Mouse (Mus musculus): Measurements from ENCODE around the gene Ushbp1. TPM values are rescaled to one million over a fixed set of nuclear protein-coding genes. Genes with fewer than 3 reads are reported as not detected.

Gene Ushbp1
- polyA plus RNA-seq (2014; fragmentation: Illumina TruSeq; extraction: RNeasy Lipid Tissue Mini Kit (QIAGEN cat#74804); ENCODE audit: low read depth, low replicate concordance), result 1.1 TPM

GRCm38 (mm10) chr8:71395629-71396028, at the start of gene Ushbp1:
Gene Ushbp1 (minus strand): TSS chr8:71395802.

GRCm38 (mm10) chr8:71405401-71406098, 9.9 kb upstream of the Ushbp1 start, which contains the start of gene Ankle1:
Gene Ankle1 (plus strand): TSS chr8:71406010.

GRCm38 (mm10) chr8:71396639-71397305, 1.2 kb upstream of the Ushbp1 start, which contains the start of gene Babam1:
Gene Babam1 (plus strand): TSS chr8:71396861.

GRCm38 (mm10) chr8:71381421-71381970, 14.1 kb downstream of the Ushbp1 start, which contains the start of gene Nr2f6:
Gene Nr2f6 (minus strand): TSS chr8:71381960.

GRCm38 (mm10) chr8:71371236-71371848, 24.3 kb downstream of the Ushbp1 start, which contains the start of gene Ocel1:
Gene Ocel1 (plus strand): TSS chr8:71371298.

GRCm38 (mm10) chr8:71366771-71367528, 28.7 kb downstream of the Ushbp1 start, which contains the start of gene Use1:
Gene Use1 (plus strand): TSS chr8:71366848.

Other genes with a start within 250 kb of the Ushbp1 start
- gene Myo9b, start 123.1 kb downstream of the Ushbp1 start, polyA plus RNA-seq (2014; fragmentation: Illumina TruSeq; extraction: RNeasy Lipid Tissue Mini Kit (QIAGEN cat#74804); ENCODE audit: low read depth, low replicate concordance), result 3.0 TPM
- 5.1 TPM for gene Haus8, start 122.9 kb downstream of the Ushbp1 start, polyA plus RNA-seq (2014; fragmentation: Illumina TruSeq; extraction: RNeasy Lipid Tissue Mini Kit (QIAGEN cat#74804); ENCODE audit: low read depth, low replicate concordance)
- 3.3 TPM for gene Use1, start 29.0 kb downstream of the Ushbp1 start, polyA plus RNA-seq (2014; fragmentation: Illumina TruSeq; extraction: RNeasy Lipid Tissue Mini Kit (QIAGEN cat#74804); ENCODE audit: low read depth, low replicate concordance)
- 4.4 TPM for gene Ocel1, start 24.5 kb downstream of the Ushbp1 start, polyA plus RNA-seq (2014; fragmentation: Illumina TruSeq; extraction: RNeasy Lipid Tissue Mini Kit (QIAGEN cat#74804); ENCODE audit: low read depth, low replicate concordance)
- gene Nr2f6, start 13.8 kb downstream of the Ushbp1 start, polyA plus RNA-seq (2014; fragmentation: Illumina TruSeq; extraction: RNeasy Lipid Tissue Mini Kit (QIAGEN cat#74804); ENCODE audit: low read depth, low replicate concordance), result 3.3 TPM
- gene Babam1, start 1.1 kb upstream of the Ushbp1 start, polyA plus RNA-seq (2014; fragmentation: Illumina TruSeq; extraction: RNeasy Lipid Tissue Mini Kit (QIAGEN cat#74804); ENCODE audit: low read depth, low replicate concordance), result 9.8 TPM
- gene Ankle1, start 10.2 kb upstream of the Ushbp1 start, polyA plus RNA-seq (2014; fragmentation: Illumina TruSeq; extraction: RNeasy Lipid Tissue Mini Kit (QIAGEN cat#74804); ENCODE audit: low read depth, low replicate concordance), result 1.8 TPM
- gene Abhd8, start 67.9 kb upstream of the Ushbp1 start, polyA plus RNA-seq (2014; fragmentation: Illumina TruSeq; extraction: RNeasy Lipid Tissue Mini Kit (QIAGEN cat#74804); ENCODE audit: low read depth, low replicate concordance), result 0.32 TPM
- gene Mrpl34, start 69.2 kb upstream of the Ushbp1 start, polyA plus RNA-seq (2014; fragmentation: Illumina TruSeq; extraction: RNeasy Lipid Tissue Mini Kit (QIAGEN cat#74804); ENCODE audit: low read depth, low replicate concordance), result 8.3 TPM
- gene Dda1, start 73.4 kb upstream of the Ushbp1 start, polyA plus RNA-seq (2014; fragmentation: Illumina TruSeq; extraction: RNeasy Lipid Tissue Mini Kit (QIAGEN cat#74804); ENCODE audit: low read depth, low replicate concordance), result 2.8 TPM
- 2.6 TPM for gene Ano8, start 90.2 kb upstream of the Ushbp1 start, polyA plus RNA-seq (2014; fragmentation: Illumina TruSeq; extraction: RNeasy Lipid Tissue Mini Kit (QIAGEN cat#74804); ENCODE audit: low read depth, low replicate concordance)
- gene Gtpbp3, start 92.3 kb upstream of the Ushbp1 start, polyA plus RNA-seq (2014; fragmentation: Illumina TruSeq; extraction: RNeasy Lipid Tissue Mini Kit (QIAGEN cat#74804); ENCODE audit: low read depth, low replicate concordance), result 2.2 TPM
- gene Plvap, start 116.0 kb upstream of the Ushbp1 start, polyA plus RNA-seq (2014; fragmentation: Illumina TruSeq; extraction: RNeasy Lipid Tissue Mini Kit (QIAGEN cat#74804); ENCODE audit: low read depth, low replicate concordance), result 2.2 TPM
- not detected for gene Ccdc194, start 129.9 kb upstream of the Ushbp1 start, polyA plus RNA-seq (2014; fragmentation: Illumina TruSeq; extraction: RNeasy Lipid Tissue Mini Kit (QIAGEN cat#74804); ENCODE audit: low read depth, low replicate concordance)
- 1.5 TPM for gene Bst2, start 141.7 kb upstream of the Ushbp1 start, polyA plus RNA-seq (2014; fragmentation: Illumina TruSeq; extraction: RNeasy Lipid Tissue Mini Kit (QIAGEN cat#74804); ENCODE audit: low read depth, low replicate concordance)
- gene Mvb12a, start 147.1 kb upstream of the Ushbp1 start, polyA plus RNA-seq (2014; fragmentation: Illumina TruSeq; extraction: RNeasy Lipid Tissue Mini Kit (QIAGEN cat#74804); ENCODE audit: low read depth, low replicate concordance), result 3.3 TPM
- gene Tmem221, start 163.1 kb upstream of the Ushbp1 start, polyA plus RNA-seq (2014; fragmentation: Illumina TruSeq; extraction: RNeasy Lipid Tissue Mini Kit (QIAGEN cat#74804); ENCODE audit: low read depth, low replicate concordance), result not detected
- gene Nxnl1, start 170.8 kb upstream of the Ushbp1 start, polyA plus RNA-seq (2014; fragmentation: Illumina TruSeq; extraction: RNeasy Lipid Tissue Mini Kit (QIAGEN cat#74804); ENCODE audit: low read depth, low replicate concordance), result not detected
- 2.5 TPM for gene Slc27a1, start 173.1 kb upstream of the Ushbp1 start, polyA plus RNA-seq (2014; fragmentation: Illumina TruSeq; extraction: RNeasy Lipid Tissue Mini Kit (QIAGEN cat#74804); ENCODE audit: low read depth, low replicate concordance)
- 0.76 TPM for gene Pgls, start 196.4 kb upstream of the Ushbp1 start, polyA plus RNA-seq (2014; fragmentation: Illumina TruSeq; extraction: RNeasy Lipid Tissue Mini Kit (QIAGEN cat#74804); ENCODE audit: low read depth, low replicate concordance)
- gene Fam129c, start 201.8 kb upstream of the Ushbp1 start, polyA plus RNA-seq (2014; fragmentation: Illumina TruSeq; extraction: RNeasy Lipid Tissue Mini Kit (QIAGEN cat#74804); ENCODE audit: low read depth, low replicate concordance), result 1.0 TPM
- 44.9 TPM for gene Colgalt1, start 215.2 kb upstream of the Ushbp1 start, polyA plus RNA-seq (2014; fragmentation: Illumina TruSeq; extraction: RNeasy Lipid Tissue Mini Kit (QIAGEN cat#74804); ENCODE audit: low read depth, low replicate concordance)

All from sigmoid colon, adult 10 weeks (tissue).